ENCODE assay signal across 27 mouse cellular contexts in genomic region chr9:78374397-78374796, GRCm38 (mm10). TPM values are rescaled to one million over a fixed set of nuclear protein-coding genes. Genes with fewer than 3 reads are reported as not detected.
DNase-seq lines count a peak whose midpoint lies in the region; ATAC-seq and TF ChIP-seq lines count a peak whose summit lies in the region.
"Had no signal": no experiment of that assay in that cellular context is flagged by ENCODE, and none has a peak within 500 bp of the region (broad histone marks: within the 10 kb centered on the region; RNA-seq: fewer than 3 reads in every experiment).

No protein-coding gene starts in this region.

- DNase-seq in ES-E14 (ENCODE audit: low read depth, low spot score) (peak; percentile 56), ZHBTc4 (ENCODE audit: low read depth, low spot score) (peak; percentile 87)
- DNase-seq in cerebellum, postnatal 36 days, result no peak
- no peak for DNase-seq in heart, embryonic 10.5 days (ENCODE audit: low spot score)
- DNase-seq: adrenal gland, adult 2 months; adrenal gland, postnatal 10 days; adrenal gland, postnatal 25 days; cerebellum, adult 11 months; cerebellum, adult 18-20 months; cerebellum, adult 8-10 months; cerebellum, adult 9-11 months; cerebellum, postnatal 14 days; forebrain, postnatal 0 days had no signal

- no peak for TF ChIP-seq CTCF in E14TG2a.4 (conservative IDR thresholded peaks at IDR 0.05; ENCODE audit: low read length)
- no peak for TF ChIP-seq CTCF in ES-Bruce4 (IDR thresholded peaks at IDR 0.05; ENCODE audit: low read depth, low read length)

- H3K4me3 ChIP-seq in E14TG2a.4 (replicated peaks; ENCODE audit: low read length) (peak overlapping the region; percentile 53), ES-Bruce4 (ENCODE audit: low read depth, low read length) (peak overlapping the region; percentile 1; the same call in 1 of the 2 replicates), ES-E14 (ENCODE audit: insufficient read depth in 1 of 2, low read depth in 1 of 2, low read length in 2 of 2, poor library complexity in 1 of 2, severe bottlenecking in 1 of 2) (peak overlapping the region in 1 of 2 experiments; percentile 13; a peak in 2 of 4 replicates)
- H3K4me3 ChIP-seq in hindbrain, embryonic 16.5 days (ENCODE audit: low read length), result no peak overlapping the region
- no peak overlapping the region for H3K4me3 ChIP-seq in heart, embryonic 10.5 days
- H3K4me3 ChIP-seq: embryonic facial prominence, embryonic 10.5 days; embryonic facial prominence, embryonic 12.5 days; forebrain, embryonic 13.5 days; forebrain, embryonic 15.5 days had no signal

- H3K27me3 ChIP-seq in E14TG2a.4 (ENCODE audit: insufficient read depth, low read length) (no peaks in the 10 kb centered on the region), ES-Bruce4 (ENCODE audit: control insufficient read depth, insufficient read depth, low read length, poor library complexity, severe bottlenecking) (no peaks in the 10 kb centered on the region)
- H3K27me3 ChIP-seq in hindbrain, embryonic 16.5 days (replicated peaks; ENCODE audit: control insufficient read depth, insufficient read depth, low read length), result no peaks in the 10 kb centered on the region
- H3K27me3 ChIP-seq in heart, embryonic 10.5 days (ENCODE audit: insufficient read depth, poor library complexity, severe bottlenecking), result peaks cover 13% of the 10 kb centered on the region; the same call in 1 of the 2 replicates
- H3K27me3 ChIP-seq: forebrain, embryonic 13.5 days; forebrain, embryonic 15.5 days had no signal

- in situ Hi-C loops in ES-E14 (cut with MboI; ENCODE audit: low sequenced_read_pairs in 2 of 2, unreplicated experiment in 2 of 2), result no loop called here

- peaks cover 8% of the 10 kb centered on the region for H3K36me3 ChIP-seq in E14TG2a.4 (ENCODE audit: insufficient read depth, low read length)
- 0 out of 2 replicates have a peak, but pooled peaks cover 4% of the 10 kb centered on the region for H3K36me3 ChIP-seq in ES-Bruce4 (ENCODE audit: control insufficient read depth, insufficient read depth, low read length, poor library complexity, severe bottlenecking)
- H3K36me3 ChIP-seq in ES-E14 (ENCODE audit: control insufficient read depth, insufficient read depth, low read length, poor library complexity, severe bottlenecking), result no peaks in the 10 kb centered on the region
- no peaks in the 10 kb centered on the region for H3K36me3 ChIP-seq in hindbrain, embryonic 16.5 days (ENCODE audit: control insufficient read depth, insufficient read depth, low read length)
- no peaks in the 10 kb centered on the region for H3K36me3 ChIP-seq in heart, embryonic 10.5 days
- H3K36me3 ChIP-seq: embryonic facial prominence, embryonic 10.5 days; embryonic facial prominence, embryonic 12.5 days; forebrain, embryonic 15.5 days had no signal

- ATAC-seq in hindbrain, embryonic 16.5 days, result no peak
- ATAC-seq: forebrain, embryonic 13.5 days; forebrain, embryonic 15.5 days; forebrain, postnatal 0 days had no signal

- no peaks in the 10 kb centered on the region for H3K9me3 ChIP-seq in E14TG2a.4 (ENCODE audit: low read length)
- no peaks in the 10 kb centered on the region for H3K9me3 ChIP-seq in ES-Bruce4 (replicated peaks; ENCODE audit: control insufficient read depth, insufficient read depth, low read length, poor library complexity, severe bottlenecking)
- no peaks in the 10 kb centered on the region for H3K9me3 ChIP-seq in ES-E14 (ENCODE audit: control insufficient read depth, insufficient read depth, low read depth, low read length)
- no peaks in the 10 kb centered on the region for H3K9me3 ChIP-seq in hindbrain, embryonic 16.5 days (ENCODE audit: control insufficient read depth, low read length)
- H3K9me3 ChIP-seq in heart, embryonic 10.5 days, result no peaks in the 10 kb centered on the region
- H3K9me3 ChIP-seq: embryonic facial prominence, embryonic 10.5 days; embryonic facial prominence, embryonic 12.5 days; forebrain, embryonic 13.5 days; forebrain, embryonic 15.5 days had no signal

- 66% methylated on average over 5 of the region's 5 CpGs for WGBS in hindbrain, embryonic 16.5 days
- WGBS in heart, embryonic 10.5 days, result 46% methylated on average over 5 of the region's 5 CpGs

- H3K4me1 ChIP-seq in E14TG2a.4 (replicated peaks; ENCODE audit: low read depth, low read length) (peaks cover 94% of the 10 kb centered on the region), ES-Bruce4 (ENCODE audit: control insufficient read depth, insufficient read depth, low read length) (peaks cover 9% of the 10 kb centered on the region), ES-E14 (ENCODE audit: control insufficient read depth in 2 of 2, insufficient read depth in 2 of 2, low read length in 2 of 2, poor library complexity in 1 of 2) (peaks cover 14 to 18% of the 10 kb centered on the region in 2 experiments)
- peaks cover 8% of the 10 kb centered on the region for H3K4me1 ChIP-seq in hindbrain, embryonic 16.5 days (ENCODE audit: control insufficient read depth, insufficient read depth, low read depth, low read length)
- H3K4me1 ChIP-seq in heart, embryonic 10.5 days, result peaks cover 15% of the 10 kb centered on the region

- H3K4me2 ChIP-seq in hindbrain, embryonic 16.5 days (ENCODE audit: low read length), result no peak overlapping the region
- H3K4me2 ChIP-seq: embryonic facial prominence, embryonic 12.5 days; forebrain, embryonic 13.5 days; forebrain, embryonic 15.5 days had no signal

- H3K27ac ChIP-seq in ES-Bruce4 (ENCODE audit: insufficient read depth, low read length) (peak overlapping the region; percentile 98), ES-E14 (ENCODE audit: insufficient read depth, low read depth, low read length, poor library complexity, severe bottlenecking) (peak overlapping the region; percentile 96)
- no peak overlapping the region for H3K27ac ChIP-seq in hindbrain, embryonic 16.5 days (ENCODE audit: low read depth, low read length)
- H3K27ac ChIP-seq in heart, embryonic 10.5 days, result no peak overlapping the region
- H3K27ac ChIP-seq: embryonic facial prominence, embryonic 10.5 days; embryonic facial prominence, embryonic 12.5 days; forebrain, embryonic 13.5 days; forebrain, embryonic 15.5 days had no signal

- no peak for TF ChIP-seq POLR2A in ES-Bruce4 (IDR thresholded peaks at IDR 0.05; ENCODE audit: insufficient read depth, low read length)

- H3K9ac ChIP-seq in ES-Bruce4 (ENCODE audit: low read depth, poor library complexity, severe bottlenecking) (peak overlapping the region; percentile 71), ES-E14 (ENCODE audit: insufficient read depth, low read depth, low read length, poor library complexity, severe bottlenecking) (peak overlapping the region; percentile 65)
- H3K9ac ChIP-seq in hindbrain, embryonic 16.5 days (ENCODE audit: low read depth, low read length), result no peak overlapping the region
- H3K9ac ChIP-seq: embryonic facial prominence, embryonic 12.5 days; forebrain, embryonic 13.5 days; forebrain, embryonic 15.5 days; forebrain, postnatal 0 days had no signal

- TF ChIP-seq EP300 in ES-Bruce4 (IDR thresholded peaks at IDR 0.05; ENCODE audit: insufficient read depth, low read depth, low read length), result peak; percentile 88

TF ChIP-seq in ES-E14, 5 proteins besides CTCF, POLR2A, EP300 and RAD21:
- TF ChIP-seq CHD2 (IDR thresholded peaks at IDR 0.05; ENCODE audit: low read depth, low read length) (no peak), ZC3H11A (IDR thresholded peaks at IDR 0.05; ENCODE audit: borderline replicate concordance, low read depth, low read length) (no peak), MAFK (IDR thresholded peaks at IDR 0.05; ENCODE audit: insufficient read depth, low read depth, low read length) (no peak), HCFC1 (IDR thresholded peaks at IDR 0.05; ENCODE audit: borderline replicate concordance, insufficient read depth, low read length) (no peak), ZNF384 (IDR thresholded peaks at IDR 0.05; ENCODE audit: low read depth, low read length) (no peak)

RNA-seq across cellular contexts. Expression of gene Ooep, which starts 4.1 kb away (rescaled TPM):
- 75.0 and 86.4 TPM in 2 replicates for polyA plus RNA-seq in ES-Bruce4 (2011; ENCODE audit: insufficient read depth, insufficient read length, low read depth, missing spikeins)
- total RNA-seq in ES-E14 (2012; rRNA removed), result 31.2 and 35.3 TPM in 2 replicates
- polyA plus RNA-seq in hindbrain, embryonic 16.5 days (2015; fragmentation: Nextera tagmentation; extraction: Ambion mirVana), result 4.8 TPM in 2 replicates
- polyA plus RNA-seq in heart, embryonic 10.5 days (2016; fragmentation: Nextera tagmentation; extraction: Ambion mirVana), result 0.97 and 1.2 TPM in 2 replicates
- total RNA-seq: adrenal gland, adult 2 months; adrenal gland, postnatal 25 days; MEL had no signal
- polyA plus RNA-seq: adrenal gland, adult 2 months had no signal

RNA-seq across cellular contexts. Expression of gene Dppa5a, which starts 6.4 kb away (rescaled TPM):
- polyA plus RNA-seq in ES-Bruce4 (2011; ENCODE audit: insufficient read depth, insufficient read length, low read depth, missing spikeins), result 5,317 and 5,424 TPM in 2 replicates
- total RNA-seq in ES-E14 (2012; rRNA removed), result 2,580 and 3,190 TPM in 2 replicates
- 4.5 and 6.4 TPM in 2 replicates for polyA plus RNA-seq in hindbrain, embryonic 16.5 days (2015; fragmentation: Nextera tagmentation; extraction: Ambion mirVana)
- not detected in 2 replicates for polyA plus RNA-seq in heart, embryonic 10.5 days (2016; fragmentation: Nextera tagmentation; extraction: Ambion mirVana)
- total RNA-seq: adrenal gland, adult 2 months; adrenal gland, postnatal 25 days; adrenal gland, postnatal 4 days; MEL had no signal
- polyA plus RNA-seq: adrenal gland, adult 2 months; cortical plate, adult 2 months; embryonic facial prominence, embryonic 10.5 days; embryonic facial prominence, embryonic 14.5 days had no signal

RNA-seq across cellular contexts. Expression of gene Gsta2, which starts 18.8 kb away (rescaled TPM):
- polyA plus RNA-seq in ES-Bruce4 (2011; ENCODE audit: insufficient read depth, insufficient read length, low read depth, missing spikeins), result not detected in 2 replicates
- not detected in 2 replicates for total RNA-seq in ES-E14 (2012; rRNA removed)
- not detected in 2 replicates for polyA plus RNA-seq in hindbrain, embryonic 16.5 days (2015; fragmentation: Nextera tagmentation; extraction: Ambion mirVana)
- not detected in 2 replicates for polyA plus RNA-seq in heart, embryonic 10.5 days (2016; fragmentation: Nextera tagmentation; extraction: Ambion mirVana)
- total RNA-seq: forebrain, postnatal 0 days; MEL had no signal
- polyA plus RNA-seq: adrenal gland, adult 2 months; brain, embryonic 14.5 days; embryonic facial prominence, embryonic 10.5 days; embryonic facial prominence, embryonic 12.5 days; forebrain, embryonic 11.5 days; forebrain, embryonic 13.5 days; forebrain, embryonic 15.5 days; forebrain, postnatal 0 days had no signal

RNA-seq across cellular contexts. Expression of gene Ddx43, which starts 21.2 kb away (rescaled TPM):
- 2.8 and 4.9 TPM in 2 replicates for polyA plus RNA-seq in ES-Bruce4 (2011; ENCODE audit: insufficient read depth, insufficient read length, low read depth, missing spikeins)
- 4.3 and 5.0 TPM in 2 replicates for total RNA-seq in ES-E14 (2012; rRNA removed)
- polyA plus RNA-seq in hindbrain, embryonic 16.5 days (2015; fragmentation: Nextera tagmentation; extraction: Ambion mirVana), result 0.29 and 0.44 TPM in 2 replicates
- 0.24 and 0.25 TPM in 2 replicates for polyA plus RNA-seq in heart, embryonic 10.5 days (2016; fragmentation: Nextera tagmentation; extraction: Ambion mirVana)
- total RNA-seq: adrenal gland, adult 2 months; adrenal gland, postnatal 10 days; adrenal gland, postnatal 25 days had no signal
- polyA plus RNA-seq: C2C12 had no signal

RNA-seq across cellular contexts. Expression of gene Omt2b, which starts 47.0 kb away (rescaled TPM):
- polyA plus RNA-seq in ES-Bruce4 (2011; ENCODE audit: insufficient read depth, insufficient read length, low read depth, missing spikeins), result not detected in 2 replicates
- not detected in 2 replicates for total RNA-seq in ES-E14 (2012; rRNA removed)
- not detected in 2 replicates for polyA plus RNA-seq in hindbrain, embryonic 16.5 days (2015; fragmentation: Nextera tagmentation; extraction: Ambion mirVana)
- not detected in 2 replicates for polyA plus RNA-seq in heart, embryonic 10.5 days (2016; fragmentation: Nextera tagmentation; extraction: Ambion mirVana)
- total RNA-seq: adrenal gland, adult 2 months; adrenal gland, postnatal 10 days; adrenal gland, postnatal 25 days; adrenal gland, postnatal 4 days; forebrain, postnatal 0 days; MEL had no signal
- polyA plus RNA-seq: adrenal gland, adult 2 months; brain, embryonic 14.5 days; C2C12; cortical plate, adult 2 months; embryonic facial prominence, embryonic 10.5 days; embryonic facial prominence, embryonic 12.5 days; embryonic facial prominence, embryonic 14.5 days; forebrain, embryonic 11.5 days; forebrain, embryonic 13.5 days; forebrain, embryonic 15.5 days; forebrain, postnatal 0 days had no signal

Comparison
In these comparisons a context has a peak if more than half of its experiments do, and no peak if none do; other contexts are left out.
1. H3K4me3 ChIP-seq: peak in E14TG2a.4 (single experiment) and ES-Bruce4 (single experiment); none in hindbrain, embryonic 16.5 days (single experiment) and heart, embryonic 10.5 days (single experiment).
2. H3K27ac ChIP-seq: peak in ES-Bruce4 (single experiment) and ES-E14 (single experiment); none in hindbrain, embryonic 16.5 days (single experiment) and heart, embryonic 10.5 days (single experiment).
3. DNase-seq: peak in ES-E14 (single experiment) and ZHBTc4 (single experiment); none in cerebellum, postnatal 36 days (0 of 2) and heart, embryonic 10.5 days (single experiment).
4. RNA of gene Ooep, which starts 4.1 kb away (polyA plus RNA-seq): 75.0 to 86.4 TPM in ES-Bruce4; 4.8 TPM in hindbrain, embryonic 16.5 days and 0.97 to 1.2 TPM in heart, embryonic 10.5 days; every median in the first group is over 10 times any median in the second.
5. RNA of gene Dppa5a, which starts 6.4 kb away (polyA plus RNA-seq): 5,317 to 5,424 TPM in ES-Bruce4; 4.5 to 6.4 TPM in hindbrain, embryonic 16.5 days and not detected in heart, embryonic 10.5 days; every median in the first group is over 100 times any median in the second.